Mouse (Mus musculus) embryo, embryonic 9.5 days (tissue): ENCODE results near the gene Olfr1507.

Experiments
- DNase-seq: peaks from one replicate; pipeline ENCODE4 v3.0.0-alpha.2; 2017; ENCODE audit errors: extremely low spot score

The Olfr1507 gene

DNA sequence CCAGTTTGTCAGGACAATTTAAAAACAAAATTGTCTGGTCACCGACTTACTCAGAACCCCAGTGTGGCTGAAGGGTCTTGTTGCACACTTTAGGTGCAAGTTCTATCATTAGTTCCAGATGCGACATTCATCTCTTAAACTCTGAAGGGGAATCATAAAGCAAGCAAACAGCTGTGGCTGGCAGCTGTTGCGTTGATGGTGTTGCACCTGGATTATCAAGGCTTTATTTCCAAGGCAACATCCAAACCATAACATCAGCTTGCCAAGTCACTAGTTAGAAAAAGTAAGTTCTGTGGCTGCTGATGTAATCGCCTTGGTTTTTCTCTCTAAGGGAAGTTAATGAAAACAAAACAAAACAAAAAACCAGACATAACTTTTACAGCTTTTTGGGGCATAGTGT is at the start of gene Olfr1507:
Gene Olfr1507 (minus strand): TSS at position 234 of the 400 bp plus-strand sequence.
- no peak for DNase-seq

GRCm38 (mm10) chr14:52533336-52533735 is 37.8 kb upstream of the Olfr1507 start:
- no peak for DNase-seq

GRCm38 (mm10) chr14:52524952-52525351 is 29.4 kb upstream of the Olfr1507 start:
- DNase-seq = no peak

DNA sequence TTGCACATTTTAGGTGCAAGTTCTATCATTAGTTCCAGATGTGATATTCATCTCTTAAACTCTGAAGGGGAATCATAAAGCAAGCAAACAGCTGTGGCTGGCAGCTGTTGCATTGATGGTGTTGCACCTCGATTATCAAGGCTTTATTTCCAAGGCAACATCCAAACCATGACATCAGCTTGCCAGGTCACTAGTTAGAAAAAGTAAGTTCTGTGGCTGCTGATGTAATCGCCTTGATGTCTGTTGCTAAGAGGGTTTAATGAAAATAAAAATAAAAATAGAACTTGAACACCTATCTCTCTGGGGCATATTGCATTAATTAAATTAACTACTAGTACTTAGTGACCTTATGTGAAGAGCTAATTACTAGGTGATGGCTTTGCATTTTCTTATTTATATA is 28.2 kb downstream of the Olfr1507 start, which contains the start of gene Olfr1508:
Gene Olfr1508 (minus strand): TSS at position 101 of the 400 bp plus-strand sequence.
- no peak for DNase-seq

- DNase-seq = no peak
Observed at GRCm38 (mm10) chr14:52465738-52466137, 29.8 kb downstream of the Olfr1507 start.

DNA sequence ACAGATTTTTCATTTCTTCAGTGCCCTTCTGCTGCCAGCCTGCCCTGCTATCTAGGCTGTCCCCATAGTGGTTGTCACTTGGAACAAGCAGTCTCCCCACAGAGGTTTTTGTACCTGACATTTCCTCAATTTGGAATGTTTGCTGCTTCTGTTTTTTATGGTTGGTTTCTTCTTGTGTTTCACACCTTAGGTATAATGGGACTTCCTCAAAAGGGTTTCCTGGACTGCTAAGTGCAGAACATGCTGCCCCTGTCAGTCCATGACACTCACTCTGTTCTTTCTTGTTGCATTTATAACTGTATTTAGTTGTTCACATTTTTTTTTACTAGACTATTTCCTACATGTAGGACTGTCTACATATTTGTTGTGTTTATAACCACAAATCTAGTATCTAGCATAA is 33.6 kb downstream of the Olfr1507 start:
- DNase-seq = no peak

DNA sequence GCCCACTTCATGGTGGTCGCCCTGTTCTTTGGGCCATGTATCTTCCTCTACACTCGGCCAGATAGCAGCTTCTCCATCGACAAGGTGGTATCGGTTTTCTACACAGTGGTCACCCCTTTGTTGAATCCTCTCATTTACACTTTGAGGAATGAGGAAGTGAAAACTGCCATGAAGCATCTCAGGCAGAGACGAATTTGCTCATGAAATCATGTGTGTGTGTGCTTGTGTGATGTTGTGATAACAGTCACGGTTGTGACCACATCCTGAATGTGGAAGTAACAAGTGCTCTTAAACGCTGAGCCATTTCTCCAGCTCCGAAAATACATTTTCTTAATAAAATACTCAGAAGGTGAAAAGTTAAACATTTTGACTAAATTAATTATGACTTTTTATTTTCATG is 44.4 kb downstream of the Olfr1507 start:
- DNase-seq = no peak

- no peak for DNase-seq
Observed at GRCm38 (mm10) chr14:52442690-52443089, 52.9 kb downstream of the Olfr1507 start, which contains the start of gene Olfr1509. Gene Olfr1509 (plus strand): TSS chr14:52442990.
